ENCODE assay signal across 13 mouse cellular contexts in genomic region chr6:52951871-52952525, GRCm38 (mm10).
DNase-seq lines count a peak whose midpoint lies in the region; ATAC-seq and TF ChIP-seq lines count a peak whose summit lies in the region.
"Had no signal": no experiment of that assay in that cellular context is flagged by ENCODE, and none has a peak within 500 bp of the region (broad histone marks: within the 10 kb centered on the region; RNA-seq: fewer than 3 reads in every experiment).

No protein-coding gene starts in this region.

- no peak overlapping the region for H3K4me2 ChIP-seq in heart, embryonic 13.5 days
- H3K4me2 ChIP-seq in midbrain, embryonic 13.5 days (replicated peaks) = no peak overlapping the region
- H3K4me2 ChIP-seq in midbrain, embryonic 16.5 days (ENCODE audit: low read length) = no peak overlapping the region
- no peak overlapping the region for H3K4me2 ChIP-seq in forebrain, embryonic 14.5 days (ENCODE audit: low read length)
- H3K4me2 ChIP-seq: neural tube, embryonic 15.5 days had no signal

- ATAC-seq in heart, embryonic 13.5 days (ENCODE audit: extremely low read depth, insufficient number of reproducible peaks, low FRiP score, low TSS enrichment) = no peak
- 0 out of 2 replicates have a peak, but pooled peaks have one; percentile 37 for ATAC-seq in midbrain, embryonic 13.5 days
- ATAC-seq in midbrain, embryonic 16.5 days = no peak
- ATAC-seq in forebrain, embryonic 14.5 days = peak; percentile 62
- ATAC-seq: Patski had no signal

- TF ChIP-seq EP300 in heart, adult 2 months (IDR thresholded peaks at IDR 0.05; ENCODE audit: insufficient read depth, low read depth, low read length) = no peak

- no peak overlapping the region for H3K9ac ChIP-seq in heart, embryonic 13.5 days
- no peak overlapping the region for H3K9ac ChIP-seq in heart, adult 2 months (ENCODE audit: low read depth, low read length)
- H3K9ac ChIP-seq in midbrain, embryonic 13.5 days (replicated peaks) = no peak overlapping the region
- H3K9ac ChIP-seq in midbrain, embryonic 16.5 days (ENCODE audit: low read depth, low read length) = no peak overlapping the region
- no peak overlapping the region for H3K9ac ChIP-seq in forebrain, embryonic 14.5 days (ENCODE audit: low read length)
- H3K9ac ChIP-seq: neural tube, embryonic 15.5 days had no signal

- H3K36me3 ChIP-seq in heart, embryonic 13.5 days = no peaks in the 10 kb centered on the region
- H3K36me3 ChIP-seq in heart, adult 2 months (ENCODE audit: control insufficient read depth, insufficient read depth, low read length) = no peaks in the 10 kb centered on the region
- no peaks in the 10 kb centered on the region for H3K36me3 ChIP-seq in midbrain, embryonic 13.5 days
- H3K36me3 ChIP-seq in midbrain, embryonic 16.5 days (ENCODE audit: control insufficient read depth, insufficient read depth, low read length) = no peaks in the 10 kb centered on the region
- H3K36me3 ChIP-seq in forebrain, embryonic 14.5 days (ENCODE audit: control insufficient read depth, insufficient read depth, low read length) = no peaks in the 10 kb centered on the region
- H3K36me3 ChIP-seq: neural tube, embryonic 15.5 days had no signal

- H3K9me3 ChIP-seq in heart, embryonic 13.5 days = no peaks in the 10 kb centered on the region
- no peaks in the 10 kb centered on the region for H3K9me3 ChIP-seq in midbrain, embryonic 13.5 days
- H3K9me3 ChIP-seq in midbrain, embryonic 16.5 days (replicated peaks; ENCODE audit: control insufficient read depth, low read length, poor library complexity, severe bottlenecking) = no peaks in the 10 kb centered on the region
- H3K9me3 ChIP-seq in forebrain, embryonic 14.5 days (replicated peaks; ENCODE audit: control insufficient read depth, low read length) = no peaks in the 10 kb centered on the region
- H3K9me3 ChIP-seq: neural tube, embryonic 15.5 days had no signal

- TF ChIP-seq POLR2A in heart, adult 2 months (IDR thresholded peaks at IDR 0.05; ENCODE audit: insufficient read depth, low read depth, low read length) = no peak

- H3K4me3 ChIP-seq in heart, embryonic 13.5 days = no peak overlapping the region
- no peak overlapping the region for H3K4me3 ChIP-seq in heart, adult 2 months
- no peak overlapping the region for H3K4me3 ChIP-seq in midbrain, embryonic 13.5 days (replicated peaks)
- no peak overlapping the region for H3K4me3 ChIP-seq in midbrain, embryonic 16.5 days (ENCODE audit: low read depth, low read length)
- no peak overlapping the region for H3K4me3 ChIP-seq in forebrain, embryonic 14.5 days (ENCODE audit: low read depth, low read length)
- H3K4me3 ChIP-seq: neural tube, embryonic 15.5 days had no signal

- no peaks in the 10 kb centered on the region for H3K27me3 ChIP-seq in heart, embryonic 13.5 days (replicated peaks)
- no peaks in the 10 kb centered on the region for H3K27me3 ChIP-seq in heart, adult 2 months (ENCODE audit: control insufficient read depth, insufficient read depth, low read length)
- no peaks in the 10 kb centered on the region for H3K27me3 ChIP-seq in midbrain, embryonic 13.5 days
- no peaks in the 10 kb centered on the region for H3K27me3 ChIP-seq in midbrain, embryonic 16.5 days (ENCODE audit: control insufficient read depth, insufficient read depth, low read depth, low read length)
- H3K27me3 ChIP-seq in forebrain, embryonic 14.5 days (replicated peaks; ENCODE audit: control insufficient read depth, insufficient read depth, low read length) = no peaks in the 10 kb centered on the region
- H3K27me3 ChIP-seq: neural tube, embryonic 15.5 days; Patski had no signal

- H3K4me1 ChIP-seq in heart, embryonic 13.5 days = peaks cover 47% of the 10 kb centered on the region
- peaks cover 8% of the 10 kb centered on the region for H3K4me1 ChIP-seq in heart, adult 2 months (ENCODE audit: control insufficient read depth, insufficient read depth, low read length)
- H3K4me1 ChIP-seq in midbrain, embryonic 13.5 days (replicated peaks) = peaks cover 17% of the 10 kb centered on the region
- H3K4me1 ChIP-seq in midbrain, embryonic 16.5 days (ENCODE audit: control insufficient read depth, insufficient read depth, low read length) = peaks cover 5% of the 10 kb centered on the region
- peaks cover 12% of the 10 kb centered on the region; the same call in 1 of the 2 replicates for H3K4me1 ChIP-seq in forebrain, embryonic 14.5 days (ENCODE audit: control insufficient read depth, insufficient read depth, low read length)

- peak overlapping the region; percentile 34 for H3K27ac ChIP-seq in heart, embryonic 13.5 days (replicated peaks)
- H3K27ac ChIP-seq in heart, adult 2 months = no peak overlapping the region
- no peak overlapping the region for H3K27ac ChIP-seq in midbrain, embryonic 13.5 days
- no peak overlapping the region for H3K27ac ChIP-seq in midbrain, embryonic 16.5 days (ENCODE audit: low read length)
- no peak overlapping the region for H3K27ac ChIP-seq in forebrain, embryonic 14.5 days (ENCODE audit: low read depth, low read length)
- H3K27ac ChIP-seq: neural tube, embryonic 15.5 days had no signal

- H3K79me2 ChIP-seq in heart, adult 2 months (replicated peaks; ENCODE audit: control insufficient read depth, insufficient read depth, low read length) = no peaks in the 10 kb centered on the region

- intact Hi-C loops in heart, adult 2 months (cut with DNase I) = no loop called here

- DNase-seq in heart, adult 2 months = no peak
- DNase-seq in forebrain, embryonic 14.5 days (ENCODE audit: low spot score) = peak; percentile 33
- DNase-seq in mesoderm, embryonic 11.5 days (ENCODE audit: low read depth, low spot score) = peak; percentile 44
- DNase-seq in gastrocnemius, adult 18-20 months (ENCODE audit: low spot score) = no peak
- DNase-seq in adrenal gland, adult 2 months = no peak
- DNase-seq: kidney, adult 8-10 months; lung, postnatal 10 days; right cerebral cortex, postnatal 4 days had no signal

- 65% methylated on average over 7 of the region's 7 CpGs for WGBS in heart, embryonic 13.5 days
- 81% methylated on average over 7 of the region's 7 CpGs for WGBS in heart, adult 2 months
- WGBS in midbrain, embryonic 13.5 days = 79% methylated on average over 7 of the region's 7 CpGs
- 80% methylated on average over 7 of the region's 7 CpGs for WGBS in midbrain, embryonic 16.5 days
- 80% methylated on average over 7 of the region's 7 CpGs for WGBS in forebrain, embryonic 14.5 days

- TF ChIP-seq CTCF in heart, adult 2 months (IDR thresholded peaks at IDR 0.05) = no peak

Comparison
In these comparisons a context has a peak if more than half of its experiments do, and no peak if none do; other contexts are left out.
1. ATAC-seq: peak in midbrain, embryonic 13.5 days (single experiment) and forebrain, embryonic 14.5 days (single experiment); none in heart, embryonic 13.5 days (single experiment) and midbrain, embryonic 16.5 days (single experiment).
2. DNase-seq: peak in forebrain, embryonic 14.5 days (single experiment) and mesoderm, embryonic 11.5 days (single experiment); none in heart, adult 2 months (0 of 2), gastrocnemius, adult 18-20 months (single experiment) and adrenal gland, adult 2 months (single experiment).